ENCODE assay signal across 8 mouse cellular contexts in the genomic region with DNA sequence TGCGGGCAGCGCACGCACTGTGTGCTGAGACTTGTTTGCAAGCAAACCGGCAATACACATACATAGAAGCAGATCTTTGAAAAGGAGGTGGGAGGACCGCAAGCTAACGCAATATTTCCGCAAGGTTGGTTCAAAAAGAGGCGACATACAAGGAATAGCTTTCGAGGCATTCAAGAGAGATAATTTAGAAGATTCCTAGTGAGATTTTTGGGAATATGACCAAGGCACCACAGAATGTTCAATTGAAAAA. TPM values are rescaled to one million over a fixed set of nuclear protein-coding genes. Genes with fewer than 3 reads are reported as not detected.
DNase-seq lines count a peak whose midpoint lies in the region; ATAC-seq and TF ChIP-seq lines count a peak whose summit lies in the region.

No protein-coding gene starts in this region.

- no peak overlapping the region for H3K27ac ChIP-seq in cerebellum, adult 2 months (ENCODE audit: insufficient read depth, low read length)
- no peak overlapping the region for H3K27ac ChIP-seq in thymus, adult 2 months (ENCODE audit: control insufficient read depth, insufficient read depth, low read length)
- peak overlapping the region; percentile 77 for H3K27ac ChIP-seq in liver, embryonic 15.5 days (replicated peaks)

- WGBS in cerebellum, adult 2 months = 5% methylated on average over 9 of the region's 9 CpGs
- WGBS in thymus, adult 2 months = under 1% methylated on average over 9 of the region's 9 CpGs
- 2% methylated on average over 9 of the region's 9 CpGs for WGBS in liver, embryonic 15.5 days (ENCODE audit: insufficient replicate concordance)

- no peaks in the 10 kb centered on the region for H3K4me1 ChIP-seq in cerebellum, adult 2 months (ENCODE audit: control insufficient read depth, insufficient read depth, low read length)
- no peaks in the 10 kb centered on the region; the same call in 1 of the 2 replicates for H3K4me1 ChIP-seq in thymus, adult 2 months (replicated peaks; ENCODE audit: control insufficient read depth, insufficient read depth, low read length)
- peaks cover 34% of the 10 kb centered on the region for H3K4me1 ChIP-seq in liver, embryonic 15.5 days (replicated peaks)

- DNase-seq in cerebellum, adult 2 months = no peak
- DNase-seq in cerebellum, adult 11 months = no peak
- DNase-seq in thymus, adult 2 months = no peak
- no peak for DNase-seq in thymus, postnatal 0 days (ENCODE audit: low spot score)
- no peak for DNase-seq in urinary bladder, postnatal 36 days (ENCODE audit: low spot score in 2 of 2)
- no peak for DNase-seq in retina, embryonic 14.5 days (ENCODE audit: low spot score)
- no peak for DNase-seq in layer of hippocampus, adult 9-11 months

- no peaks in the 10 kb centered on the region for H3K27me3 ChIP-seq in cerebellum, adult 2 months (ENCODE audit: control insufficient read depth, insufficient read depth, low read length)
- H3K27me3 ChIP-seq in thymus, adult 2 months (ENCODE audit: control insufficient read depth, insufficient read depth, low read length) = no peaks in the 10 kb centered on the region
- H3K27me3 ChIP-seq in liver, embryonic 15.5 days = no peaks in the 10 kb centered on the region

- ATAC-seq in liver, embryonic 15.5 days (ENCODE audit: insufficient read depth) = peak; percentile 19

- peak overlapping the region; percentile 75 for H3K4me2 ChIP-seq in liver, embryonic 15.5 days

- no peak for TF ChIP-seq CTCF in cerebellum, adult 2 months (IDR thresholded peaks at IDR 0.05; ENCODE audit: borderline replicate concordance, insufficient read depth, low read depth, low read length)
- no peak for TF ChIP-seq CTCF in thymus, adult 2 months (IDR thresholded peaks at IDR 0.05; ENCODE audit: borderline replicate concordance, control insufficient read depth, extremely low read depth, insufficient read depth, low read length, poor library complexity)

- peak overlapping the region; percentile 71 for H3K4me3 ChIP-seq in cerebellum, adult 2 months (replicated peaks; ENCODE audit: insufficient read depth, low read depth, low read length)
- peak overlapping the region; percentile 71 for H3K4me3 ChIP-seq in thymus, adult 2 months (ENCODE audit: control insufficient read depth, insufficient read depth, low read length)
- peak overlapping the region; percentile 75 for H3K4me3 ChIP-seq in liver, embryonic 15.5 days (replicated peaks)

- peak overlapping the region; percentile 84 for H3K9ac ChIP-seq in liver, embryonic 15.5 days

- no peaks in the 10 kb centered on the region for H3K9me3 ChIP-seq in liver, embryonic 15.5 days (replicated peaks)

- TF ChIP-seq POLR2A in cerebellum, adult 2 months (IDR thresholded peaks at IDR 0.05; ENCODE audit: borderline replicate concordance, insufficient read depth, low read length) = no peak
- TF ChIP-seq POLR2A in thymus, adult 2 months (IDR thresholded peaks at IDR 0.05; ENCODE audit: control insufficient read depth, extremely low read depth, insufficient read depth, low read length, poor library complexity) = no peak

- no peaks in the 10 kb centered on the region for H3K36me3 ChIP-seq in thymus, adult 2 months (ENCODE audit: control insufficient read depth, insufficient read depth, low read length)
- 0 out of 2 replicates have a peak, but pooled peaks cover 5% of the 10 kb centered on the region for H3K36me3 ChIP-seq in liver, embryonic 15.5 days (replicated peaks)

RNA-seq across cellular contexts. Expression of a gene that starts 0.5 kb away (rescaled TPM):
- 0.54 and 0.61 TPM in 2 replicates for polyA plus RNA-seq in cerebellum, adult 2 months (2012; rRNA removed)
- polyA plus RNA-seq in thymus, adult 2 months (2012; rRNA removed) = 2.3 and 4.1 TPM in 2 replicates
- polyA plus RNA-seq in thymus, postnatal 0 days (2015; fragmentation: Nextera tagmentation; extraction: Ambion mirVana) = 2.2 and 2.3 TPM in 2 replicates
- 1.5 and 1.7 TPM in 2 replicates for polyA plus RNA-seq in liver, embryonic 15.5 days (2015; fragmentation: Nextera tagmentation; extraction: Ambion mirVana)
